Mouse (Mus musculus) adrenal gland, postnatal 36 days (tissue): ENCODE data around the gene Siglec1. TPM values are rescaled to one million over a fixed set of nuclear protein-coding genes. Genes with fewer than 3 reads are reported as not detected.

Source experiments
- microRNA-seq: library from miRNA; unstranded; fragments of <30 nt; microRNA quantifications from one replicate; pipeline ENCODE4 v1.2.0, GENCODE M21; 2021
- total RNA-seq, 2 experiments: library from RNA; stranded (reverse); gene quantifications; 2 replicates each; pipeline ENCODE4 v1.2.3; 2021

Siglec1 gene
- total RNA-seq, 2 experiments from 2014 or later = 4.2 to 4.7 TPM

Small RNAs within 50 kb of the gene (microRNA-seq; reads per million reads assigned to microRNA genes)
- gene Mir6973b = not detected

Other genes starting within 250 kb of the Siglec1 start
- 10 to 100 TPM; 31.3 to 39.4 TPM for gene 4930402H24Rik, start 180.4 kb downstream of the Siglec1 start, total RNA-seq
- 10 to 100 TPM; 32.9 to 38.9 TPM for gene Atrn, start 180.3 kb downstream of the Siglec1 start, total RNA-seq
- gene Gfra4, start 43.7 kb downstream of the Siglec1 start, total RNA-seq = 1 to 10 TPM; 4.1 to 4.6 TPM
- gene Adam33, start 23.0 kb downstream of the Siglec1 start, total RNA-seq = 1 to 10 TPM; 2.4 to 3.8 TPM
- 10 to 100 TPM in 1 of 2 experiments, 1 to 10 TPM in 1; 7.7 to 12.3 TPM for gene Hspa12b, start 40.5 kb upstream of the Siglec1 start, total RNA-seq
- gene Gm11037, start 46.7 kb upstream of the Siglec1 start, total RNA-seq = not detected
- 100 to 1,000 TPM in 1 of 2 experiments, 10 to 100 TPM in 1; 83.7 to 125 TPM for gene 1700037H04Rik, start 73.3 kb upstream of the Siglec1 start, total RNA-seq
- 10 to 100 TPM; 60.0 to 68.2 TPM for gene Cenpb, start 93.3 kb upstream of the Siglec1 start, total RNA-seq
- 1 to 10 TPM; 5.5 to 5.7 TPM for gene Cdc25b, start 100.2 kb upstream of the Siglec1 start, total RNA-seq
- 1 to 10 TPM; 4.9 to 6.1 TPM for gene Spef1, start 100.5 kb upstream of the Siglec1 start, total RNA-seq
- 10 to 100 TPM; 14.0 to 21.1 TPM for gene Ap5s1, start 120.3 kb upstream of the Siglec1 start, total RNA-seq
- 10 to 100 TPM; 32.8 to 43.2 TPM for gene Mavs, start 147.3 kb upstream of the Siglec1 start, total RNA-seq
- 10 to 100 TPM; 46.6 to 58.6 TPM for gene Pank2, start 175.7 kb upstream of the Siglec1 start, total RNA-seq